Mouse (Mus musculus) layer of hippocampus, adult 8-10 months (tissue): ENCODE measurements at regions not wholly inside any gene's neighbourhood (a gene's known extent, or its start where the extent isn't known, plus 50 kb on each side); places are given as distances from the start of the nearest gene placed in this dataset.

ENCODE experiments used
- DNase-seq, 2 experiments: peaks; one replicate each; pipeline ENCODE4 v3.0.0; 2022; ENCODE audit warnings: low spot score in 2 of 2

- no peak for DNase-seq
Measured at GRCm38 (mm10) chr8:12066454-12066853, 212.2 kb upstream of the A230072I06Rik start.

- DNase-seq = peak; percentile 52 to 54
Measured at GRCm38 (mm10) chr8:12073311-12073999, 205.2 kb upstream of the A230072I06Rik start.

GRCm38 (mm10) chr8:12075943-12076342 is 202.7 kb upstream of the A230072I06Rik start:
- no peak for DNase-seq

- DNase-seq = no peak
Measured at GRCm38 (mm10) chr8:12076811-12077375, 201.7 kb upstream of the A230072I06Rik start.

- no peak for DNase-seq
Measured at GRCm38 (mm10) chr8:12077896-12078295, 200.7 kb upstream of the A230072I06Rik start.

- DNase-seq = no peak
Measured at GRCm38 (mm10) chr8:12078679-12079566, 199.7 kb upstream of the A230072I06Rik start.

- DNase-seq = no peak
Measured at GRCm38 (mm10) chr8:12081536-12081935, 197.1 kb upstream of the A230072I06Rik start.

GRCm38 (mm10) chr8:12087192-12087800 is 191.3 kb upstream of the A230072I06Rik start:
- DNase-seq = no peak

GRCm38 (mm10) chr8:12100145-12100544 is 178.5 kb upstream of the A230072I06Rik start:
- DNase-seq = no peak

- DNase-seq = no peak
Measured at GRCm38 (mm10) chr8:12103296-12103695, 175.3 kb upstream of the A230072I06Rik start.

GRCm38 (mm10) chr8:12105106-12105901 is 173.3 kb upstream of the A230072I06Rik start:
- DNase-seq = no peak

GRCm38 (mm10) chr8:12108578-12108977 is 170.0 kb upstream of the A230072I06Rik start:
- no peak for DNase-seq

- DNase-seq = no peak
Measured at GRCm38 (mm10) chr8:12111626-12112025, 167.0 kb upstream of the A230072I06Rik start.

GRCm38 (mm10) chr8:12113023-12113422 is 165.6 kb upstream of the A230072I06Rik start:
- DNase-seq = no peak

GRCm38 (mm10) chr8:12126374-12127001 is 152.1 kb upstream of the A230072I06Rik start:
- peak; percentile 53 to 62 for DNase-seq

- DNase-seq = peak in 1 of 2 experiments; percentile 20
Measured at GRCm38 (mm10) chr8:12127106-12127800, 151.4 kb upstream of the A230072I06Rik start.

- DNase-seq = no peak
Measured at GRCm38 (mm10) chr8:12127801-12128490, 150.7 kb upstream of the A230072I06Rik start.

- no peak for DNase-seq
Measured at GRCm38 (mm10) chr8:12130591-12130990, 148.0 kb upstream of the A230072I06Rik start.

- no peak for DNase-seq
Measured at GRCm38 (mm10) chr8:12134200-12134599, 144.4 kb upstream of the A230072I06Rik start.
